Mouse (Mus musculus): ENCODE measurements around the gene Ube2b.

The Ube2b gene

DNA sequence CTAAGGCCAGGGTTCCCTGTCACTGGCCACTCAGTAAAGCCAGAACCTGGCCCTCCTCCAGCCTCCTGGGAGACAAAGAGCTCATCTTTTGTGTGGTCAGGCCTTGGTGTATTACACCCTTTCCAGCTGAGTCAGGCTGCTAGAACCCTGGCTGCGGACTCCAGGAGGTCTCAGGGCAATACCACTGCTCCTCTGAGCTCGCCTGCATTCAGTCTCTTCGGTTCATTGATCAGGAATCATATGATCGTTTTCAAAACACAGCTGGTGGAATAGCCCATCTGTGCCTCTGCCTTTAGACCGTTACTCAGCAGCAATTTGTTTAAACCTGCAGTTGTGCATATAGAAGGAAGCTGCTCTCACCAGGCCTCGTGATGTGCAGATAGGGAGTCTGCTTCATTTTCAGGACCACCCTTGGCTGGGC, 63.2 kb downstream of the Ube2b start:
- DNase-seq (ENCODE audit: low spot score in 2 of 2) = no peak

DNA sequence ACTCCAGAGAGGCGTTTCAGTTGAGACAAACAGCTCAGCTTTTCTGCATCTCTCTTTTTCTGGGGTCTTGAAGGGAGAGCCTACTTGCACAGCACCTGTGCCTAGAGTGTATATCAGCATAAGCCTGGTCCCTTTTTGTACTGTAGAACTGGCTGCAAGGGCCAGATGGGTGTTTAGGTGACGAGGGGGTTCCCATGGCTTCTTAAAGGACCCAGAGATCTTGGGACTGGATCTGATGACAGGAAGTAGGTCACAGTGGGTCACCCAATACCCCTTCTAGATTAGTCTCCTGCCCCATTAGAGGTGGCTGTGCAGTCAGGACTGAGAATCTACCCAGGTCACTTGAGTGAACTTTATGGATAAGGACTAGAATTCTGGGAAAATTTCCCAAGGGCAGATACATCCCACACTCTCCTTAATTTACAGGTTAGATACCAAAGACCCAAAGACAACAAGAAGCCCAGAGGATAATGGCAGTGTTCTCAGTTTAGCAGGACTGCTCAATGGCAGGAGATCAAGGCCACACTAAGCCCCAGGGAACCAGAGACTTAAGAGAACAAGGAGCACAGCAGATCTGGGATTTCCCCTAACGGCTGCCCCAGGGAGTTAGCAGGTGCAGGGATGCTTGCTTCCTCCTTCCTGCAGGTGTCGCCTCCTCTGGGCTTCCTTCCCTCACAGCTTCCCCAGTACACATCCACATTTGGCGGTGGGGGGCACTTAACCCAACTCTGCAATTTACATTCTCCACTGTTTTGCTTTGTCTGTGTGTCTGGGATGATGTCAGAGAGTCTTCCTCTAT, 64.7 kb downstream of the Ube2b start:
- no peak for DNase-seq (ENCODE audit: low spot score in 2 of 2)
